Mouse (Mus musculus) midbrain, embryonic 10.5 days (tissue): ENCODE data around the gene G0s2. TPM values are rescaled to one million over a fixed set of nuclear protein-coding genes. Genes with fewer than 3 reads are reported as not detected.
A peak's percentile ranks its signal among the peaks of the same experiment; 100 is the strongest.

ENCODE experiments used
- DNase-seq: peaks from one replicate; pipeline ENCODE4 v3.0.0-alpha.2; 2017; ENCODE audit warnings: low spot score
- H3K27ac ChIP-seq: fragments of 300-500 bp; sonication (generic); replicated peaks from 2 replicates; pipeline ENCODE4 v1.5.1; 2016; ENCODE audit warnings: mild to moderate bottlenecking
- H3K27me3 ChIP-seq: fragments of 300-500 bp; sonication (generic); 2 replicates; pipeline ENCODE4 v1.6.1; 2016; ENCODE audit warnings: low read depth, mild to moderate bottlenecking; ENCODE audit not compliant: poor library complexity, severe bottlenecking
- H3K36me3 ChIP-seq: fragments of 300-500 bp; sonication (generic); 2 replicates; pipeline ENCODE4 v1.6.1; 2016; ENCODE audit warnings: mild to moderate bottlenecking, moderate library complexity
- H3K4me1 ChIP-seq: fragments of 300-500 bp; sonication (generic); 2 replicates; pipeline ENCODE4 v1.6.1; 2016
- H3K4me3 ChIP-seq: fragments of 300-500 bp; sonication (generic); 2 replicates; pipeline ENCODE4 v1.5.1; 2016; ENCODE audit warnings: mild to moderate bottlenecking, moderate library complexity
- H3K9me3 ChIP-seq: fragments of 300-500 bp; sonication (generic); replicated peaks from 2 replicates; pipeline ENCODE4 v1.6.1; 2016; ENCODE audit warnings: mild to moderate bottlenecking
- WGBS: fragments of 180-500 bp; shearing (Covaris S2); methylation state at CpG from one replicate; pipeline ENCODE4 v1.1.7; 2016; 5-methylcytosine and 5-hydroxymethylcytosine counted together
- polyA plus RNA-seq: library from polyadenylated mRNA; unstranded; fragments of >200 nt; fragmentation: Nextera tagmentation; extraction: Ambion mirVana; gene quantifications from 2 replicates; pipeline ENCODE4 v1.2.1, GENCODE M21; 2016

The G0s2 gene
- polyA plus RNA-seq, 1 experiment from 2014 or later = 9.0 TPM

DNA sequence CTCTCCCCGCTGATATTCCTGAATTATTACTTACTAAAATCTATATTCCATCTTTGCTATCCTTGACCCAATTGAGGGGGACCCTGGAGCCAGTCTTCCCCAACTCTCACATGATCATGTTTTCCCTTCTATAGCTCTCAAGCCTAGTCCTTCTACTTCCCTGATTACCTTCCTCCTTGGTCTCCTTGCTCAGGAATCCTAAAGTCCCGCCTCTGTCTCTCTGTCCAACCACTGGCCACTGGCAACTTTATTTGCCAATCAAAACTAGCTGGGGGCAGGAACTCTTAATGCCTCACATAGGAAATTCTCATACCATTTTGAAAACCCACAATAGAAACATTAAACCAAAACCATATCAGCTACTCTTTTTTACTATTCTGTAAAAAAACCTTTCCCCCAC lies 8.3 kb upstream of the G0s2 start:
- WGBS = 77% methylated on average over 2 of the region's 2 CpGs
- Histone ChIP-seq H3K4me1 (0 out of 2 replicates have a peak, but pooled peaks cover 4% of the 10 kb centered on the region), H3K9me3 (no peaks in the 10 kb centered on the region), H3K27me3 (no peaks in the 10 kb centered on the region), H3K36me3 (no peaks in the 10 kb centered on the region), H3K4me3 (no peak overlapping the region), H3K27ac (no peak overlapping the region)
- no peak for DNase-seq

DNA sequence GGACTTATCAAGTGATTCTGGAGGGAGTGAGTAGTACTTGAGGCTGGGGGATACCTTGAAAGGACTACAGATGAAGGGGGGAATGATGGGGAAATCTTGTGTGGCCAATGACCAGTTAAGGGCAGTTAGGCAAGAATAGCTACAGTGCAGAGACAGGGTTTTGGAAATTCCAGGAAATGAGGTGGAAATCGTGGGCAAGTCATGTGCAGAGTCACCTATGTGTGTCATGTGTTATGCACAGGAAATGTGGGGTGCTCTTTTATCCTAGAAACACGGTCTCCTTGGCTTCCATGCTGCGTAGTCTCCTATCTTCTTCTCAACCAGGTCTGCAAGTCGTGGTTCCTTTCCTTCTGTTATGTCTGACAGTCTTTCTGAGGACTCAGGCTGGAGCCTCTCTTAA lies 6.5 kb upstream of the G0s2 start:
- H3K9me3 ChIP-seq = no peaks in the 10 kb centered on the region
- 80% methylated on average over 4 of the region's 4 CpGs for WGBS
- 0 out of 2 replicates have a peak, but pooled peaks cover 4% of the 10 kb centered on the region for H3K4me1 ChIP-seq

DNA sequence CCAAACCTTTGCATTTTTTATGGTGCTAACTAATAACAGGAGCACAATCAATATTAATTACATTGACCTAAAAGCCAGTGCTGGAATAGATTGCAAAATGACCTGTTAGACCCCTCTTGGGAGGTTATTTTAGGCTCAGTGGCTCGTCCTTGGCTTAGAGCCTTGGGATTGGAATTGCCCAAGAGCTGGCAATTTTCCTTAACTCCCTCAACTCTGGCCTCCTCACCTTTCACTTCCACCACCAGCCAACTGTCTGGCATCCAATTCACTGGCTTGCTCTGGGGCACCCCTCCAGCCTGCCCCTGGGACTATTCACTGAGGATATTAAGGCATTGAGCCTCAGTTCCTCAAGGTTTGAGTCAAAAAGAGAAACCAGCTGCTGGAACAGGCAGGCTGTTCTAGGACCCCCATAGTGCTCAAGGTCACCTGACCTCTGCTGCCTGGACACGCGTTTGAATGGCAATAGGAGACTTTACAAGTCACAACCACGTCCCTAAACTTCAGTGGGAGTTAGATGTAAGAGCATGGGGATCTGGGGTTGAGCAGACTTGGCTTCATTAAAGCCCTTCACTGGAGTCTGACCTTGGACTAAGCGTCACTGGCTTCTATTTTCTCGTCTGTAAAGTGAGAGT lies 5.5 kb upstream of the G0s2 start:
- H3K27ac ChIP-seq = no peak overlapping the region
- H3K9me3 ChIP-seq = no peaks in the 10 kb centered on the region
- DNase-seq = no peak
- 48% methylated on average over 6 of the region's 6 CpGs for WGBS
- peaks cover 10% of the 10 kb centered on the region for H3K4me1 ChIP-seq
- H3K36me3 ChIP-seq = no peaks in the 10 kb centered on the region
- H3K27me3 ChIP-seq = no peaks in the 10 kb centered on the region
- no peak overlapping the region for H3K4me3 ChIP-seq

More for the DNA sequence above, 6.5 kb upstream of the G0s2 start:
- no peak for DNase-seq
- Histone ChIP-seq H3K36me3 (no peaks in the 10 kb centered on the region), H3K4me3 (no peak overlapping the region), H3K27ac (no peak overlapping the region), H3K27me3 (no peaks in the 10 kb centered on the region)

DNA sequence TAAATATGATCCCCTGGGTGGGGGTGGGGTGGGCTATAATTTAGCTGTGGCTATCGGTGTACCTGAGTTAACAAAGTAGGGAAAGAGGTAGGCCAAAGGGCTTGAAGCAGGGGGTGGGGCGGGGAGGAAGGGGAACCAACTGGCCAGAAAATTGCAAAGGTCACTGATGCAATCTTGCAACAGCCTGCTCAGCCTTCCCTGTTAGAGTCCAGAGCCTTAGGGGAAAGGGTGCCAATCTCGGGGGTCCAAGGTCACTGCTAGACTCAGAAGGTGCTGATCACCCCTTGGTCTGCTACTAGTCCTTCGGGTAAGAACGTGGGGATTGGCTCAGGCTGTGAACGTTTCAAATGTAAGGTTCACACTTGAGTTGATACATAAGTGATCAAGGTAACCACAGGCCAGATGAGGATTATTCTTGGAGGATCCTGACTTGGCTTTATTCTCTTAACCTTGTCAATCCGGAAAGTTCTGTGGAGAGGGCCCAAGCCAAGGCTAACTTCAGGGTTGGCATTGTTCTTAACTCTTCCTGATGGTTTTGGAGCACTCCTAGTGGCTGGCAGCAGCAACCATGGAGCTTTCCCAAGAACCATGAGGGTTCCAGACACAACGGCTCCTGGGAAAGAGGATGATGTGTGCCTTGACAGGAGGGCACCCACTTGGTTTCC lies 1.5 kb upstream of the G0s2 start:
- 83% methylated on average over 8 of the region's 8 CpGs for WGBS
- Histone ChIP-seq H3K27me3 (no peaks in the 10 kb centered on the region; the same call in 1 of the 2 replicates), H3K27ac (no peak overlapping the region), H3K4me1 (peaks cover 37% of the 10 kb centered on the region), H3K9me3 (no peaks in the 10 kb centered on the region), H3K36me3 (no peaks in the 10 kb centered on the region), H3K4me3 (no peak overlapping the region)
- DNase-seq = no peak

DNA sequence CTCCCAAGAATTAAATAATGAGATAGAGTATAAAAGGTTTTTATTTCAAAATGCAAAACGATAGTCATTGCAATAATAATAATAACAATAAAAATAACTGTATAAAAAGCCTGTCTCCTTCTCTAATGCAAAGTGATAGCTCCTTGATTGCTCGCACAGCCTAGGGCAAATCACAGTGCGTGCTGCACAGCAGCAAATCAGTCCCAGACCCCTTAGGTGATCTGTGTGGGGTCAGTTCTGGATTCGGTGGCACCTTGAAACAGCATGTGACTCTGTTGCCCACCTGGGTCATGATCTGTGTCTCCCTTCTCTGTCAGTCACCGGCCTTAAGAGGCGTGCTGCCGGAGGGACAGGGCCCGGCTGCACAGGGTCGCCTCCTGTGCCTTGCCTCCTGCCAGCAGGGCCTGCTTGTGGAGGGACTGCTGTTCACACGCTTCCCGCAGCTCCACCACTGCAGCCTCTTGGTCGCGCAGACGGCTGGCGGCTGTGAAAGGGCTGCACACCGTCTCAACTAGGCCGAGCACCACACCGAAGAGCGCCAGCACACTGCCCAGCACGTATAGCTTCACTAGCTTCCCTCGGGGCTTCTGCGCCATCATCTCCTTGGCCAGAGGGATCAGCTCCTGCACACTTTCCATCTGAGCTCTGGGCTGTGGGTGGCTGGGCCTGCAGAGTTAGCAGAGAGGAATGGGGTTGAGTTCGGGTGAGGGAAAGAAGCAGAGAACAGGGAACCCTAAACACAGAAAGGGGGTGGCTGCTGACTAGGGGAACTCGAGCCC lies 691 bp downstream of the G0s2 start:
- peak overlapping the region; percentile 90 for H3K27ac ChIP-seq
- H3K36me3 ChIP-seq = no peaks in the 10 kb centered on the region
- peaks cover 33% of the 10 kb centered on the region for H3K4me1 ChIP-seq
- H3K9me3 ChIP-seq = no peaks in the 10 kb centered on the region
- DNase-seq = peak; percentile 65
- 9% methylated on average over 24 of the region's 24 CpGs for WGBS
- no peaks in the 10 kb centered on the region; the same call in 1 of the 2 replicates for H3K27me3 ChIP-seq
- peak overlapping the region; percentile 60 for H3K4me3 ChIP-seq

DNA sequence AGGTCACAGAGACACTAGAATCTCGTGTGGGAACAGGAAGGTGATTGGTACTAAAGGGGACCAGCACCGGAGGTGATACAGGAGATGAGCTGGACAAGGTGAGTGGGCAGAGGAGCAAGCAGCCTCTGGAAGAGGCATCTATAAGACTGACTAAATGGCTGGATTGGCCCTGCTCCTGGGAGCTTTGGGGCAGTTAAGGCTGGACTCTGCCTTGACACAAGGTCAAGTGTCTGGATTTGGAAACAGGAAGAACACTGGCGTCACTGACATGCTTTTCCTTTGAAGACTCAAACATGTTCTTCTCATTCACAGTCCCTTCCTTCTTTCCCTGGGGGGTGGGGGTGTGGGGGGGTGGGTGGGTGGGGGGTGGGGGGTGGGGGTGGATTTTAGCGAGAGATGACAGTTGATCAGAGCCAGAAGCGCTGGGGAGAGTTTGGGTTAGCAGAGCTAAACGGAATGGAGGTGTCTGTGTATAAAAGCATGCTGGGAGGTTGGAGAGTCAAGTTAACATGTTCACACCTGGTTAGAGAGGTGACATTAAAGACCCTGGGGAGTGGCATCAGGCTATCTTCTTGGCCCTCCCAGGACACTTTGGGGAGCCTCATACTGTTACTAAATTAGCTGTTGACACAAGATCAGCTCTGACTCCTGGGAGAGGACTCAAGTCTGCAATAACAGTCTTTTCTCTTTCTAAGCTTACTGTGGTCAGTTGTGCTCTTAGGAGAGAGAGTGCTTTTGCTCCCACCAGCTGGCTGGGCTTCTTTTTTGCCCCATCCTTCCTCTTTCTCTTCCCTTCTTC lies 1.9 kb downstream of the G0s2 start:
- Histone ChIP-seq H3K27ac (no peak overlapping the region), H3K4me3 (no peak overlapping the region), H3K9me3 (no peaks in the 10 kb centered on the region), H3K36me3 (no peaks in the 10 kb centered on the region), H3K27me3 (no peaks in the 10 kb centered on the region; the same call in 1 of the 2 replicates), H3K4me1 (peaks cover 33% of the 10 kb centered on the region)
- WGBS = 64% methylated on average over 6 of the region's 6 CpGs
- no peak for DNase-seq

DNA sequence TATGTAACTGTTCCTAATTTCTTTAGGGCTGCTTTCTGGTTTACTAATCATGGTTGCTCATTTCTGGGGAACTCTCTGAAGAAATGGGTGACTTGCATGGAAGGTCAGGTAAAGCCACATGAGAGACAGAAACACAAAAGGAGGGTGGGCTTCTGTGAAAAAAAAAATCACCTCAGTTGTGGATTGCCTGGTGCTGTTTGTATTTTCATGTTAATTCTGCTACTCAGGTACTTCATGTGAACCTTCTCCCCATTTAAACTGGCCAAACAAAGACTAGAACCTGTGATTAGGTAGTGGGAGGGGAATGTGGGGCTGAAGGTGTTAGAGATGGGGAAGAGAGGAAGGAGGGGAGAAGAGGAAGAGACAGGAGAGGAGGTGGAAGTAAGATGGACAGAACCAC lies 7.3 kb downstream of the G0s2 start:
- Histone ChIP-seq H3K9me3 (no peaks in the 10 kb centered on the region), H3K27me3 (no peaks in the 10 kb centered on the region), H3K4me1 (no peaks in the 10 kb centered on the region), H3K36me3 (no peaks in the 10 kb centered on the region), H3K4me3 (no peak overlapping the region), H3K27ac (no peak overlapping the region)
- no peak for DNase-seq

DNA sequence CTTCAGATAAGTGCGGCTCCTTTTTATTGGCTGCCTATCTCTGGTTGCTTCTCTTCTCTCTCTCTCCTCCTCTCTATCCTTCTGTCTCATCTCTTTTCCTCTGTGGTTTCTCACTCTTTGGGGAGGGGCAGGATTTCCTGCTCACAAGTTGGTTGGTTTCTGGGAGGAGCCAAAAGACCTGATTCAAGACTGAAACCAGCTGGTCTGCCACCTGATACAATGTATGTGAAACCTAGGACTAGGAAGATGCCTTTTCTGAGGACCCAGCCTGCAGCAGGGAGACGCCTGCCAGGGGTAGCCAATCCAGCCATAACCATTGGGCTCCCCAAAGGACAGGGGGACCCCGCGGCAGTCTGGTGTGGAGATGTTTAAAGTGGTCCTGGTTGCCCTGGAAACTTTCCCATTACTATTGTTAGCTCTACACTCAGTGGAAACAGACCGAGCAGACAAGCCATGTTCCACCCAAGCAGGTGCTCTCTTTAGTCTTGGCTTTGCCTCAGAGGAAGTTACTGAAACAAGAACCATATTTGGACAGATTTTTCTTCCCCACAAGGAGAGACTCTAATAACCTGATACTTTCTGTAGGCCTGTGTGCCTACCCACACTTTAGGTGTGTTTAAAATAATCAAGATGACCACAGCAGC lies 8.9 kb downstream of the G0s2 start, which contains the start of gene Hsd11b1:
TSS of gene Hsd11b1 (minus strand) at position 121 of the 644 bp plus-strand sequence.
- Histone ChIP-seq H3K27ac (no peak within 1 kb of the TSS), H3K4me1 (no peaks in the 10 kb centered on the region), H3K27me3 (no peaks in the 10 kb centered on the region), H3K4me3 (no peak within 1 kb of the TSS), H3K36me3 (no peaks in the 10 kb centered on the region), H3K9me3 (no peaks in the 10 kb centered on the region)
- 79% methylated on average over 5 of the region's 5 CpGs for WGBS
- no peak for DNase-seq

DNA sequence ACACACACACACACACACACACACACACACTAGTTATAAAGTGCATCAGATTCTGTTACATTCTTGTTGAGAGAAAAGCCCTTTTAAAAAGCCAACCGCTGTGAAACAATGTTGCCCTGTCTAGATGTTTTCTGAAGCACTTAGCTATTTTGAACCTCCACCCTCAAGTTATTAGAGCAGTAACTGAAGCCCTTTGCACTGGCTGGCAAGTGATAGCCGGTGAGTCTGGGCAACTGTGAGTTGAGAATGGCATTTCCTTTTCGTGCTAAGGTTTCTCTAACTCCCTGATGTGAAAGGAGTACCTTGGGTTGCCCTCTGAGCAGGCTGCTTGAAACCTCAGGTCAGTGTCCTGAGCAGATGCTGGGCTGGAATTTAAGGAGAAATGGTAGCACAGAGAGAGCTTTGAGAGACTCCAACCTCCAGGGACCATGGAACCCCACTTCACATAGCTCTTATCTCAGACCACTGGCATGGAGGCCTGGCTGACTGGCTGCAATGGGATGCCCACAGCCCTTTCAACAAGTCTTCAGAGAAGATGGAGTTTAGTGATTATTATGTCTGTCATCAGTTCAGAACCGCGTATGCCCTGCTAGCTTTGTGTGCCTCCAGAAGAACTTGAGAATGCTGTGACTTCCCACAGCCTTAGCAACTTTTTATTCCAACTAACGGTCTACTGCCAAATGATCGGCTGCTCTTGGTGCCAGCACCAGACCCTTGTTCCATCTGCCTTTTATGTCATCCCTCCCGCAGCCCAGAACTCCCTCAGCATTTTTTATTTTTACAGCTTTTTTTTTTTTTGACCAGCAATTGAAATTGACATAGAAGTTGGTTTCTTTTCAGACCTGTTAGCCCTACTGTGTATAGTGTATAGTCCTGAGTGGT lies 9.8 kb downstream of the G0s2 start:
- Histone ChIP-seq H3K27ac (no peak overlapping the region), H3K9me3 (no peaks in the 10 kb centered on the region), H3K4me1 (no peaks in the 10 kb centered on the region), H3K4me3 (no peak overlapping the region), H3K36me3 (no peaks in the 10 kb centered on the region), H3K27me3 (no peaks in the 10 kb centered on the region)
- WGBS = 87% methylated on average over 8 of the region's 8 CpGs
- no peak for DNase-seq

DNA sequence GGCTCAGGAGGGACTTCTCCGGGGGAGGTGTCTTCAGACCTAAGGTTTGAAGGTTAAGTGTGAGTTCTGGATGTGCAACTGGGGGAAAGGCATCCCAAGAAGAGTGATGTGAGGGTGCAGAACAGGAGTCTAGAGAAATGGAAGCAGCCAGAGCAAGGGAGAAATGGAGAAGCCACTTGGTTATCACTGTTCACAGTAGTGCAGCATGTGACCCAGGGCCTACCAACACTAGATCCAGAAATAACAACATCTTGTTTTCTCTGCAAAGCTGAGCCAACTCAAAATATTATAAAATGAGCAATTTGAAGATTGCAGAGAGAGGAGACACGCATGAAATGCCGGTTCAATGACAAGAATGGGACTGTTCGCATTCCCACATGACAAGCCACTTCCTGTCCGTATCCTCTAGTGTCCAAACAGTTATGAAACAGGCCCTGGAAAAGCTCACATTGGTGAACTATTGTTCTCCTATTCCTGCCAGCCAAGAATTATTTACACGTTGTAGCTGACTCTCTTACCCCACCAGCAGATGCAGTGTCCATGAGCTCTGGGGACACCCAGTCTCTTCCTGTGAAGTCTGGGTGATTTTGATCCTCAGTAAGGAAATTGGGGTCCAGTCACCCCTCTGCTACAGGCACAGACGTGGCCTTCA lies 11.0 kb downstream of the G0s2 start:
- Histone ChIP-seq H3K4me3 (no peak overlapping the region), H3K9me3 (no peaks in the 10 kb centered on the region), H3K36me3 (no peaks in the 10 kb centered on the region), H3K27ac (no peak overlapping the region), H3K27me3 (no peaks in the 10 kb centered on the region), H3K4me1 (no peaks in the 10 kb centered on the region)
- DNase-seq = no peak
- WGBS = 82% methylated on average over 7 of the region's 7 CpGs

DNA sequence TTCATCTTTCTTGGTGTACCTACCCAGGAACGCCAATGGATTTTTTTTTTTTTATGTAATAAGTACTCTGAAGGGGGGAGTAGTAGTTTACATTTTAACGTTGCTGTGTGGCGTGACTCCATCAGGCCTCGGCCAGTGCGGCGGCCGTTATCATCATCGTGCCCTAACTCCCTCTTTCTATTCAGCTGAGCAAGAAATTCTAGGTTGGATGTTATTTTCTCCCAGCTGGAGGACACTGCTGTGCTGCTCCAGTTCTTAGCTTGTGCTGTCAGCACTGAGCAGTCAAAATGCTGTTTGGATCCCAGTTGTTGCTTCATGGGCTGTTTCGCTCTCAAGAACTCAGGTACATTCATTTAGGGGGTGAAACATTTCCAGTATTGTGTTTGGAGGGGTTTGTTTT lies 13.5 kb downstream of the G0s2 start:
- no peaks in the 10 kb centered on the region for H3K27me3 ChIP-seq
- no peaks in the 10 kb centered on the region for H3K36me3 ChIP-seq
- no peak overlapping the region for H3K27ac ChIP-seq
- 90% methylated on average over 9 of the region's 9 CpGs for WGBS
- H3K9me3 ChIP-seq = no peaks in the 10 kb centered on the region
- H3K4me1 ChIP-seq = no peaks in the 10 kb centered on the region
- no peak for DNase-seq
- no peak overlapping the region for H3K4me3 ChIP-seq
